Mouse (Mus musculus) heart, postnatal 14 days (tissue): Measurements from ENCODE around the gene Ptprh. TPM values are rescaled to one million over a fixed set of nuclear protein-coding genes. Genes with fewer than 3 reads are reported as not detected.

Experiments used
- DNase-seq, 2 experiments: peaks; one replicate each; pipeline ENCODE4 v3.0.0; 2021 to 2022
- intact Hi-C: fragments of 180-260 bp; cut with DNase I; formaldehyde crosslinking; loops from one replicate; pipeline ENCODE4 v1.15.1; 2025
- long read RNA-seq, 2 experiments: library from polyadenylated mRNA; stranded (forward); transcript quantifications; one replicate each; pipeline ENCODE4 v2.0.0; 2021
- total RNA-seq, 2 experiments: library from RNA; stranded (reverse); gene quantifications; 2 replicates each; pipeline ENCODE4 v1.2.3; 2021

Gene Ptprh
- not detected for total RNA-seq
- long read RNA-seq, experiment 1, result 0 reads
- long read RNA-seq, experiment 2, result 0 reads

GRCm38 (mm10) chr7:4603873-4604272 is at the start of gene Ptprh:
TSS of gene Ptprh (minus strand) at chr7:4604041.
- intact Hi-C loops, result no loop called here
- DNase-seq, result no peak

- no peak for DNase-seq
- intact Hi-C loops, result no loop called here
Observed at GRCm38 (mm10) chr7:4653351-4653750, 49.5 kb upstream of the Ptprh start.

DNA sequence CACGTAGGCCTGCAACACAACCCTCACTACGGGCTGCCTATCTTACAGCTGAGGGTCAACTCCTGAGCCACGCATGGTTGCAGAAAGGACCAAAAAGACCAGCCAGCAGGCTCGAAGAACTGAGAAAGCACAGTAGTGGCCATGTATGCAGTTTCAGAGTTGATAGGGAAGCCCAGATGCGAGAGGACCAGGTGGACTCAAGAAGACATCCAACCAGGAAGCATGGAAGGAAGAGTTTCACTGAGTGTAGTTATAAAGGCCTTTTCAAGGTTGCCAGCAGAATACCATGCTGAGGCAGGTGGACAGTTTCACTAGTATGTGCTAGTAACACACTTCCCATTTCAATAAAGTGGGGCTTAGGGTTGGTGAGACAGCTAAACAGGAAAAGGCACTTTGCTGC is 48.9 kb upstream of the Ptprh start:
- no peak for DNase-seq
- intact Hi-C loops, result no loop called here

- intact Hi-C loops, result no loop called here
Observed at GRCm38 (mm10) chr7:4651581-4651980, 47.7 kb upstream of the Ptprh start.

GRCm38 (mm10) chr7:4647992-4648391 is 44.2 kb upstream of the Ptprh start:
- intact Hi-C loops, result no loop called here

More at GRCm38 (mm10) chr7:4651581-4651980, 47.7 kb upstream of the Ptprh start:
- no peak for DNase-seq

GRCm38 (mm10) chr7:4647291-4647690 is 43.5 kb upstream of the Ptprh start:
- intact Hi-C loops, result no loop called here

More at GRCm38 (mm10) chr7:4647992-4648391, 44.2 kb upstream of the Ptprh start:
- DNase-seq, result no peak

DNA sequence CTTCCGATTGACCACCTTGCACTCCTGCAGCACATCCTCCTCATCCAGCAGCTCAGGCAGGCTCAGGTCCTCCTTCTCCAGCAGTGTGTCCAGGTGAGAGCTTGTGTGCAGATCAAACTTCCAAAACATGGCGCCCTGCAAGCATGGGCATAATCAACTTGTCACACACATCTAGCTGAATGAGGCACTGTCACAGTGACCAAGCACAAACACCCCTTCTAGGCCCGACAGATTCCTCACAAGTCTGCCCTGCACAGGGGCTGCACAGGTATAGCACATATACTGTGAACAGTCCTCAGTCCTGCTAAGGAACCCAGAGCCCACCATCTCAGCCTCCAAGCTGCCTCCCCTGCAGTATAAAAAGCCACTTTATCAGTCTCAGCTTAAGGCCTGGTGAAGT is 43.0 kb upstream of the Ptprh start:
- no peak for DNase-seq
- intact Hi-C loops, result no loop called here

More at GRCm38 (mm10) chr7:4647291-4647690, 43.5 kb upstream of the Ptprh start:
- DNase-seq, result peak; percentile 30 to 35

GRCm38 (mm10) chr7:4643225-4643624 is 39.4 kb upstream of the Ptprh start:
- DNase-seq, result no peak
- intact Hi-C loops, result no loop called here

DNA sequence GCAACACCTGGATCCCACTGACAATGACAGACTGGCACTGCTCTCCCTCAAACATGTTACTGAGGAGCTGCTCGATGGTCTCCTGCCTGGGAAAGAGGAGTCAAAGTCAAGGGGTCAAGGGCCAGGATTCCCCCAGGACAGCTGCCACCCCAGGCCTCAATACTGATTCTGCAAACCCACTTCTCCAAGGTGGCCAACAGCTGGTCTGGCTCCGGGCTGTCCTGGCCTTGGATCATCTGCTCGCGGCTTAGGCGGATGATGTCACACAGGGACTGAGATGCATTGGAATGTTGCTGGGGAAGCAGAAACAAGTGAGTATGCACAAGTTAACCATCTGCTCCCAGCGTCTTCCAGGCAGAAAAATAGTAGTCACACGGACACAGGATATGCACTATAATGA is 38.1 kb upstream of the Ptprh start:
- intact Hi-C loops, result no loop called here
- no peak for DNase-seq

DNA sequence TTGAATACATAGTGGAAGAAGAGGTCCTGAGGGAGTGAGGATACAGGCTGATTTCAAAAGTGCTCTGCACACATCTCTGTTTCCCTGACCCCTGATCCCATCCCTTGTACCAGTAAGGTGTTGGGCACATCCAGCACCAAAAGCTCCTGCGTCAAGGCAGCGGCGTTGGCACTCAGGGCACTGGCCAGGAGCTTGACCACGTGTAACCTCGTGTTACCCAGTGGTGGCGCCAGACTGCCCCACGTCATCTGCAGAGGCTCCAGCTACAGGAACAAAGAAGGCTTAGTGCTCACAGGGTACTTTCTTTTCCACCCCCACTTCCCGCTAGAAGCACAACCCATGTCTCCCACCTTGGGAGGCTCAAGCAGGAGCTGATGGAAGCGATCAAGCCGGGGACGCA is 37.3 kb upstream of the Ptprh start:
- DNase-seq, result no peak
- intact Hi-C loops, result no loop called here

GRCm38 (mm10) chr7:4636179-4636578 is 32.3 kb upstream of the Ptprh start:
- intact Hi-C loops, result no loop called here

DNA sequence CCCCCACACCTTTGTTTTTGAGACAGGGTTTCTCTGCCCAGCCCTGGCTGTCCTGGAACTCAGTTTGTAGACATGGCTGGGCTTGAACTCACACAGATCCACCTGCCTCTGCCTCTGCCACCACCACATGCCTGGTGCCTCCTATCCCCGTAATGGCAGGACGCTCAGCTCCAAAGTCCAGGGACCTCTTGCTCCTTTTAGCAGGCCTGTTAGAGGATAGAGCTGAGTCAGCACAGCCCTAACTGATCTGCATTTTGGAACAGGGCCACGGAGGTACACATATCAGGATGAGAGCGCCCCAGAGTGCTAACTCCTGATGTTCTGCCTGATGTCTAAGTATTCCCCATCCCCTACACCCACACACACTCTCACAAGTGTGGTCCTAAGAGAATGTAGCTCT is 27.2 kb upstream of the Ptprh start, which contains the start of gene Tmem86b:
Gene Tmem86b, minus strand, starts transcription at position 392 of the 400 bp plus-strand sequence.
- intact Hi-C loops, result no loop called here
- DNase-seq, result no peak

More at GRCm38 (mm10) chr7:4636179-4636578, 32.3 kb upstream of the Ptprh start:
- DNase-seq, result no peak

- DNase-seq, result no peak
- intact Hi-C loops, result no loop called here
Observed at GRCm38 (mm10) chr7:4630198-4630597, 26.4 kb upstream of the Ptprh start.

DNA sequence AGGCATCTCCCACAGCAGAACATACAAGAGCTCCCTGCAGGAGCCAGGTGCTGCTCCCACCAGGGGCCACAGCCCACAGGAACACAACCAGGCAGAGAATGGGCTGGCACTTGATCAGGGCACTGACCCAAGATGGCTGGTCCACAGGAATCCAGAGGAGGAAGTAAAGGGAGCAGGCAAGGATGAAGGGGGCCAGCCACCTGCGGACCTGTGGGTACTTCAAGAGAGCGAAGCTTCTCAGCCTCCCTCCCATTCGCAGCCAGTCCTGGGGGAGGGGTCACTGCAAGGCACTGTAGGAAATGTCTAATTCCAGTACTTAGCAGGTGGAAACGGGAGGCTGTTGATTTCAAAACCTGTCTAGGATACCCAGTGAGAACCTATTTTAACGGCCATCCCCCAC is 25.7 kb upstream of the Ptprh start:
- intact Hi-C loops, result loop anchor here (10.0 kb wide), 1 partner anchor 315 kb away; no protein-coding TSS in a partner anchor

GRCm38 (mm10) chr7:4625928-4626327 is 22.1 kb upstream of the Ptprh start:
- intact Hi-C loops, result loop anchor here (2.0 to 10.0 kb wide), 2 partner anchors 181 to 319 kb away; no protein-coding TSS in a partner anchor
- DNase-seq, result no peak

More for the DNA sequence above, 25.7 kb upstream of the Ptprh start:
- DNase-seq, result no peak

DNA sequence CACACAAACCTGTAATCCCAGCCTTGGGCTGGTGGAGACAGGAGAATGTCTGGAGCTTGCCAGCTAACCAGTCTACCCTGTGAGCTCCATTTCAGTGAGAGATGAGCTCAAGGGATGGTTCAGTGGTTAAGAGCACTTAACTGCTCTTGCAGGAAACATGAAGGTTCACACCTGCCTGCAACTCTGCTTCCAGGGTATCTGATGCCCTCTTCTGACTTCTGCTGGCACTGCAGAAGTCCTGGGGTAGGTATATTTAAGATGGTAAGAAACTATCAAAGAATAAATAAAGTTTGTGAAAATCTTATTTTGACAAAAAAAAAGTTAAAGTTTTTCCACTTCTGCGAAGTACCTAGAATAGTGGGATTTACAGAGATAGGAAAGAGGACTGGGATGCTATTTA is 20.5 kb upstream of the Ptprh start:
- intact Hi-C loops, result loop anchor here (2.0 to 10.0 kb wide), 3 partner anchors 168 to 320 kb away; partner anchors contain the start of gene Rpl28
- no peak for DNase-seq

GRCm38 (mm10) chr7:4623544-4624189 is 19.8 kb upstream of the Ptprh start:
- intact Hi-C loops, result loop anchor here (2.0 to 10.0 kb wide), 3 partner anchors 169 to 321 kb away; partner anchors contain the start of gene Rpl28
- peak; percentile 43 to 58 for DNase-seq

DNA sequence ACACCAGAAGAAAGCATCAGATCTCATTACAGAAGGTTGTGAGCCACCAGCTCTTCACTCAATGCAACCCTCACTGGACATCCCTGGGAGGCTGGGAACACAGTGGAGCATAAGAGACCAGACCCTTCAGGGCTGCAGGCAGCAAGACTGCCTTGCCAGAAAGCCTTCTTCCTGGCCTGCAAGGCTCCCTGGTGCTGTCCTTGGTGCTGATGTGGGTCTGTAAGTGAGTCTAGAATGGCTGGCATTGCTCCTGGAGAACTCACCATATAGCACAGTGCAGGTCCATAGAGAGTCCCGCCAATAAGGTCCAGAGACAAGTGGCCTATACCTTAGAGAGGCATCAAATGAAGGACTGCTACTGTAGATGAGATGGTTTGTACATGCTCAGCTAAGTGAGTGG is 16.1 kb upstream of the Ptprh start:
- DNase-seq, result peak; percentile 51 to 64
- intact Hi-C loops, result loop anchor here (5.0 to 10.0 kb wide), 2 partner anchors 172 to 325 kb away; partner anchors contain the start of gene Rpl28

DNA sequence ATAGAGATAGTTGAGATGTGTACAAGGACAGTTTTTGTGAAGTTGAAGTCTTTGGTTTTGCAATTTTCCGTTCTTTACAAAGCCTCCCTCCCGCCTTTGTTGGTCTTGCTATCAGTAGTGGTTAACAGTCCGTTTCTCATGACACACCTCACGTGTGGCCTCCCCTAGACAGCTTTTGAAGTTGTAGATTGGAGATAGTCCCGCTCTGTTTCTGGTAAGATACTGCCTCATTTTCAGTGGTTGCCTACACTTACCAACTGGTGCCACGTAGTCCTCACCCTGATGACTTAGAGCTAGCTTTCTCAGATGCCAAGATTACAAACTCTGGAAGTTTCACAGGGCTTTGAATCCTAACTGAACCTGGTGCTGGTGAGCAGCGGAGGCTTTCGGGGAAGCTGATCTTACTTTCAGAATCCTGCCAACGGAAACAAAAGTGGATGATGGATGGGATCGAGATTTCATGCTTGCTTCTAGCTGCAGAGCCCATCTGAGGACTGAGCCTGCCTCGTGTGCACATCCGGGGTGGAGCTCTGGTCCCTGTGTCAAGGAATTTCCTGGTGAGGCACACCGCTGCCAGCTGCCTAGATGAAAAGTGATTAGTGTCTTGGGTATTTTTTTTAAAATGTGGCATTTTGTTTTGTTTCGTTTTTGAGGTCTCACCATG is 10.0 kb upstream of the Ptprh start:
- intact Hi-C loops, result no loop called here
- DNase-seq, result no peak

GRCm38 (mm10) chr7:4612956-4613355 is 9.1 kb upstream of the Ptprh start:
- no peak for DNase-seq
- intact Hi-C loops, result no loop called here

DNA sequence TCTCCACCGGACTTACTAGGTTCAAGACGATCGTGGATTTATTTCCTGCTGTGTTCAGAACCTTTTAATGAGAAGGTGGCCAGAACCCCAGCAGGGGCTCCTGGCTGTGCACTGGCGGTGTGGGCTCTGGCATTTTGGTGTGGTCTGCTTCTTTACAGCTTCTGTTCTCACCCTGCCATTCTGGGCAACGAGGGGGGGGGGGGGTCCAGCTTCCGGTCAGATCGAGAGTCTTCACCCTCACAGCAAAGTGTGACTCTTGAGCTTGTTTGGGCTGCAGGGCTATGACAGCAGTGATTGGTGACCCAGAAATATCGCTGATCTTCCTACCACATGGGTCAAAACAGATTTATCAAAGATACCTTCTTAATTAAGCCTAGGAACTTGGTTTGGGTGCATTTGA is 8.5 kb upstream of the Ptprh start:
- no peak for DNase-seq
- intact Hi-C loops, result no loop called here
